Mouse (Mus musculus) layer of hippocampus, adult 2 months (tissue): ENCODE measurements at regions not wholly inside any gene's neighbourhood (a gene's known extent, or its start where the extent isn't known, plus 50 kb on each side); places are given as distances from the start of the nearest gene placed in this dataset.

ENCODE experiments used
- DNase-seq, 2 experiments: peaks; one replicate each; pipeline ENCODE4 v3.0.0; 2022; ENCODE audit warnings: low spot score in 2 of 2
- H3K27ac ChIP-seq: fragments of 200-600 bp; 2 replicates; pipeline ENCODE4 v1.8.1; 2022
- H3K4me3 ChIP-seq: fragments of 200-600 bp; 2 replicates; pipeline ENCODE4 v1.8.1; 2022; ENCODE audit warnings: mild to moderate bottlenecking
- CTCF ChIP-seq: fragments of 200-600 bp; conservative IDR thresholded peaks from 2 replicates; pipeline ENCODE4 v1.8.1; 2022; ENCODE audit warnings: antibody characterized with exemption, mild to moderate bottlenecking, moderate library complexity

DNA sequence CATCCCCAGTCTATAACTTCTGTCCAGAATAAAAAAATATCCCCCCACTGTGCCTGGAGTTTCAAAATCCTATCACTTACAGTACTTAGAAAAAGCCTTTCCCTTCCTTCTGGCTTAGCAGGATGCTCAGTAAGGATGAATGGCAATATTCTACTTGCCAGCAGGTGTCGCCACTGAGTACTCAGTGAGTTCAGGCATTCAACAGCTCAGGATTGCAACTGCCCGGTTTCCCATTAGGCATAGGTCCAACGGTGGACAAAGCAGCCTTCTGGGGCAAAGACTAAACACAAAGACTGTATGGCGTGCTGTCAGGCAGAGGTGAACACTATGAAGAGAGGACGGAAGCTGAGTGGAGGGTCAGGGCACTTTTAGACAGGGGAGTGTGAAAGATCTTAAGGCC is 224.3 kb upstream of the 4930535I16Rik start:
- H3K27ac ChIP-seq, result no peak overlapping the region
- peak; percentile 98 for TF ChIP-seq CTCF
- DNase-seq, result peak; percentile 84 to 93
- H3K4me3 ChIP-seq, result no peak overlapping the region

DNA sequence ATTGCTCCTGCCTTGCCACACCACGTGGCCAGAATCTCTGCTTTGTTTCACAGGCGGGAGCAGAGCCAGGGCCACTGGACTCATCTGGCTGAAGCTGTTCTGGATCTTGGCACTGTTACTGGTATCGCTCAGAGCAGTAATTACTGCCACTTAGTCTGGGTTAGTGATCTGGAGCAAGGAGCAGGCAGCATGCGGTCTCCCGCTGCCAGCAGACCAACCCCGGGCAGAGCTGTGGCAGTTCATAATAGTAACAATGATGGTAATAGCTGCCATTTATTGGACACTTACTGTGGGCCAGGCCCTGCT is 217.3 kb upstream of the 4930535I16Rik start:
- no peak for TF ChIP-seq CTCF
- H3K27ac ChIP-seq, result no peak overlapping the region
- no peak overlapping the region for H3K4me3 ChIP-seq
- peak; percentile 43 to 47 for DNase-seq

DNA sequence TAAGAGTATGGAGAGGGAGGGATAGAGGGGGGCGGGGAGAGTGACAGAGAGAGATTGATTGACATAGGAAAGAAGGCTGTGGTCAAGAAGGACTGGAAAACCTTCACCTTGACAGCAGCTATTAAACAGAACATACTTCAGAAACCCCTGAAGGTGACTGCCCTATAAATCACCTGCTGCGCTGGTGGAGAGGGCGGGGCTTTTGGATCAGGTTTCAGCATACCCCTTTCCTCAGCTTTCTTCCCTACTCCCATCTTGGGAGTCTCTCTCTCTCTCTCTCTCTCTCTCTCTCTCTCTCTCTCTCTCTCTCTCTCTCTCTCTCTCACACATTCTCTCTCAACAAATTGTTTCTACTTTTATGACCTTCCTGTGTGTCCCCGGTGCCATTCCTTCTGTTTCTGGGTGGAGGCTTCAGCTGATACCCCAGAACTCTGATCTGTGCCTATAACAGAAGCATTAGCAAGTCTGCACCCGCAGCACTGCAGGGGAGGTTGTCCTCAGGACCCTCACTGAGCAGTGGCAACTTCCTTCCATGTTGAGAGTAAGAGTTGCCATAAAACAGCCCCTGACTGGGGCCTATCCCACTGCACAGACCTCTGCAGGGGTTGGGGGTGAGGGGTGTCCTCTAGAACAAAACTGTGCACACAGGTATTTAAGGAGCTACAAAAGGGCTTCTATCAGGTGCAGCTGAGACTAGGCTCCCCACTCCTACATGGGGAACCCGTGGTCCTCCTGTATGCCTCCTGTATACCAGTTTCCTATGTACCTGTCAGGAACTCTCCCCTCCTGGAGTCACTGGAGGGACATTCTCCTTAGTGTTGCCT is 216.7 kb upstream of the 4930535I16Rik start:
- DNase-seq, result no peak
- no peak for TF ChIP-seq CTCF
- Histone ChIP-seq H3K4me3 (no peak overlapping the region), H3K27ac (no peak overlapping the region)

DNA sequence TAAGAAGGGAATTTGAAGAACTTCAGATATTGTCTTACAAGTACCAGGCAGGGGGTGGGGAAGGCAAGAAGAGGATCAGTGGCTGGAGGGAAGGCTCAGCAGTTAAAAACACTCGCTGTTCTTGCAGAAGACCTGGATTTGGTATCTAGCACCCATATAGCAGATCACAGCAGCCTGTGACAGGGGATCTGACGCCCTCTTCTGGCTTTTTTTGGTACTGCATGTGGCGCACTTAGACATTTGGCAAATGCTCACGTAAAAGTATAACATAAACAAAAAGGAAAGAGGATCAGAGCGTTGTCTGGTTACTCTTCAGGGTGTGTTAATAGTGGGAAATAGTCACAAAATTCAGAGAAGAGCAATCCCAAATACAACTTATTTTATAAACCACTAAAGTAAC is 213.1 kb upstream of the 4930535I16Rik start:
- Histone ChIP-seq H3K27ac (no peak overlapping the region), H3K4me3 (no peak overlapping the region)
- no peak for DNase-seq
- TF ChIP-seq CTCF, result peak; percentile 67

DNA sequence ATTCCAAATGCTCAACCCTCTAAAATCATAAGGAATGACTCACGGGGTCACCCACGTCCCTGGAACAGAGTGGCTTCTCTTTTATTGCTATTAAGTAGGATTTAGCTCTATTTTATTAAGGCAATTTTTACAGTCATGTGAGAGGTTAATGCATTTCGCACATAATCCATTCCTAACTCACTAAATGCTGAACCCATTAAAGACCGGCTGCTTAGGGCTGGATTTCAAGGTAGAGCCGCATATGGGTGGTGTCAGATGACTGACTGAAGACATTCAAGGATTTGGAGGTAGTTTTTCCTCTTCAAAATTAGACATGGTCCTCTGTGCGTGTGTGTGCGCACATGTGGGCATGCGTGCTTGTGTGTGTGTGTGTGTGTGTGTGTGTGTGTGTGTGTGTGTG is 208.4 kb upstream of the 4930535I16Rik start:
- Histone ChIP-seq H3K27ac (no peak overlapping the region), H3K4me3 (no peak overlapping the region)
- TF ChIP-seq CTCF, result no peak
- DNase-seq, result no peak

DNA sequence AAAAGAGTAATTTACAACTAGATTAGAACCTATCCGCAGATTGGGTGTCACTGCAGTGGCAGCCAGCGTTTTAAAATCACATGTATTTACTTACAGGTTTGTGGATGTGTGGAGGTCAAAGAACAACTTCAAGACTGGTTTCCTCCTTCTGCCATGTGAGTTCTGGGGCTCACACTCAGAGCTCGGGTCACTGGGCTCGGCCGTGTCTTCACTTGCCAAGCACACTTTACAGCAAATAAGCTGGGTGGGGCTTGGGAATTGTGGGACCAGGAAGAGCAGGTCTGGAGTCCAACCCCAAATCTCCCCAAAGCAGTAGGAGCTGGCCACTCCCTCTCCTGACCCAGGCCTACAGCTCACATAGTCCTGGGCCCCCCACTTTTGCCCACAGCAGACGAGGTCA is 202.5 kb upstream of the 4930535I16Rik start:
- no peak for TF ChIP-seq CTCF

DNA sequence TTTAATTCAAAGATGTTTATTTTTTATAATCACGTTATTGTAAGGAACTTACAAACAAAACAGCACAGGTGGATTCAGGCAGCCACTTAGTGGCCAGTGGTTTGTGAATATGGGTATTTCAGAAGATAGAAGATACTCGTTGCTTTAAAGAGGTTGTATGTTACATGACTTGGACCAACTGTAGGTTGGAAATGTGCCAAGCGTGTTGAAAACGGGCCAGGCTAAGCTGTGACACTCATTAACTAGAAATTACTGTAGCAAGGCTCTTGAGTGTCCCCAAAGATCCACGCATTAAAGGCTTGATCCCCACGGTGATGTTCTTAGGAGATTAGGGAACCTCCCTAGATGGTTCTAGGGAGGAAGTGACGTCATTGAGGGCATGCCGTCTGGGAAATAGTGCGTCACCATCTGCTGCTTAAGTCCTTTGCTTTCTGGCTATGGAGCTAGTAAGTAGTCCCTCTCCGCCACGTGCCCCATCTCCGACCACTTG is 196.1 kb upstream of the 4930535I16Rik start:
- no peak for DNase-seq
- H3K27ac ChIP-seq, result no peak overlapping the region
- no peak overlapping the region for H3K4me3 ChIP-seq
- no peak for TF ChIP-seq CTCF

More for the DNA sequence above, 202.5 kb upstream of the 4930535I16Rik start:
- Histone ChIP-seq H3K27ac (no peak overlapping the region), H3K4me3 (no peak overlapping the region)
- DNase-seq, result no peak

DNA sequence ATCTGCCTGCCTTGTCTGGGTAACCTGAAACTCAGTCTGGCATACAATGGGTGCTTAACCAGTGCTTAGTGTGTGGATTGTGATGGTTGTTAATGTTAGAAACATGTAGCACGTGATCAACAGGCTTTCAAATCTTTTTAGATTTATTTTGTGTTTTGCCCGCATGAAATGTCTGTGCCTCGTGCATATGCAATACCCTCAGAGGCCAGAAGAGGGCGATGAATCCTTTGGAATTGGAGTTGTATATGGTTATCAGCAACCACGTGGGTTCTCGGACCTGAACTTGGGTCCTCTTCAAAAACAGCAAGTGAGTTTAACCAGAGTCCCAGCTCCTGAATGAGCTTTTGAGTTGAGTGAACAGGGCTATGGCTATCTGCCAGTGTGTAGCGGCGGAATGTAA is 192.9 kb upstream of the 4930535I16Rik start:
- no peak for DNase-seq

DNA sequence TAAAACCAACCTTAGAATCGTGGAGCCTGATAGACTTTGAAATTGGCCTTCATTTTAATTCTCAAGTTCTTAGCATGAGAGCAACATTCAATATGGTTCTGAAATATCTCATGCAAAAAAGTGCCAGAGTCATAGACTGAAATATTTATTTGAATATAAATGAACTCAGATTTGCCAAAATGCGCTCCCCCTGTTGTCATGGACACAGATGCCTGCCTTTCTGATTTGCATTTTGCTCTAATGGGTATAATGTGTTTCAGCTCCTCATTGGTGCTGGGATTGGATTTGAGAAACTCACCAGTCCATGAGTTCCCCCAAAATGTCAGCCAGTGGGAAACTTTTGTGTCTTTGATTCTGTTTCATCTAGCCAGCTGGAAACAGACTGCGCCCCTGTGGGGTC is 191.5 kb upstream of the 4930535I16Rik start:
- Histone ChIP-seq H3K27ac (peak overlapping the region; percentile 72), H3K4me3 (no peak overlapping the region)
- DNase-seq, result peak; percentile 33 to 68
- no peak for TF ChIP-seq CTCF

More for the DNA sequence above, 192.9 kb upstream of the 4930535I16Rik start:
- TF ChIP-seq CTCF, result peak; percentile 68
- H3K27ac ChIP-seq, result no peak overlapping the region
- no peak overlapping the region for H3K4me3 ChIP-seq

DNA sequence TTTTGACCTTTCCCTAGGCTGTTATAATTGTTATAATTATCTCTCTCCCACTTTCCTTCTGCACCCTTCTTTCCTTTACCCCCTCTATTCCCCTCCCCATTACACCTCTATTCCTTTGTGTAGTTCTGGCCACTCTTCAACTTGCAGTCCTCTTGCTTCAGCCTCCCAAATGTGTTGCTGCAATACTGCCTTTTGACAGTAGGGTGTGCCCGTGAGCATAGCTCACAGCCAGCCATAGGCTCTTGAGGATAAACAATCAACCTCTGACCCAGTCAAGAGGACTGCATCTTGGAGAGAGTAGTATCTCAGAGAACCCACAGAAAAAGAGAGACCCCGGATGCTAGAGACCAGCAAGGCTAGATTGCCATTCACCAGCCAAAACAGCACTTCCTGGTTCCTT is 184.9 kb upstream of the 4930535I16Rik start:
- peak; percentile 75 for TF ChIP-seq CTCF
- Histone ChIP-seq H3K27ac (no peak overlapping the region), H3K4me3 (no peak overlapping the region)
- no peak for DNase-seq

DNA sequence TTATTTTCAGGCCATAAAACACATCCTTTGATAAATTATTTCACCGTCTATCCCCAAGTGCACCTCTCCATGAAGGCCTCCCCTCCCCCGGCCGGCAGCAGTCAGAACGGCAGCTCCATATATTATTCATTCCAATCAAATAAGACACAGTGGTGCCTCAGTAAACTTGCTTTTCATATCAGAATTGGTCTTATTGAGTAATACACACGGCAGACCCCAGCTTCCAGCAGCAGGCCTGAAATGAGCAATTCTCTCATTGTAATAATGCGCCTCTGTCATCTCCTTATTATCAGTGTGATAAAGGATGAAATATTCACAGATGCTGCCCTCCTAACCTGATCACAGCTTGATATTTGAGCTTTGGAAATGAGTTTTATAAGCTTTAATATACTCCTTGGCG is 169.0 kb upstream of the 4930535I16Rik start:
- no peak for DNase-seq
- no peak for TF ChIP-seq CTCF
- Histone ChIP-seq H3K27ac (no peak overlapping the region), H3K4me3 (no peak overlapping the region)

DNA sequence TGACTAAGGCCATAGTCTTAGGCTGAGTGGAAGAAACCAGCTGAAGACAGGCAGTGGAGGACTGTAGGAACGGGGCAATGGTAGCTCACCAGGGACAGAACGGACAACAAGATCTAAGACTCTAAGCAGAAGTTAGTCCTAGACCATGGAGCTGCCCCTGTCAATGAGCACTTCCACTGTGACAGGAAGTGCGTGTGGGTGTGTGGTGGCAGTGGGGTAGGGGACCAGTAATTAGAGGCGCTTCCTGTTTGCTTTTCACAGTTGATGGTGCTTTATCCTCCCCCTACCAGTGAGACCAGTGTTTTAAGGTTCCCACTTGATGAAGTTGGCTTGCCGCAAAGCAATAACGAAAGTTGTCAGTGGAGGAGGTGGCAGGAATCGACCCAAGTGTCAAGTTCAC is 168.4 kb upstream of the 4930535I16Rik start:
- no peak overlapping the region for H3K27ac ChIP-seq
- no peak for DNase-seq
- H3K4me3 ChIP-seq, result no peak overlapping the region
- no peak for TF ChIP-seq CTCF

DNA sequence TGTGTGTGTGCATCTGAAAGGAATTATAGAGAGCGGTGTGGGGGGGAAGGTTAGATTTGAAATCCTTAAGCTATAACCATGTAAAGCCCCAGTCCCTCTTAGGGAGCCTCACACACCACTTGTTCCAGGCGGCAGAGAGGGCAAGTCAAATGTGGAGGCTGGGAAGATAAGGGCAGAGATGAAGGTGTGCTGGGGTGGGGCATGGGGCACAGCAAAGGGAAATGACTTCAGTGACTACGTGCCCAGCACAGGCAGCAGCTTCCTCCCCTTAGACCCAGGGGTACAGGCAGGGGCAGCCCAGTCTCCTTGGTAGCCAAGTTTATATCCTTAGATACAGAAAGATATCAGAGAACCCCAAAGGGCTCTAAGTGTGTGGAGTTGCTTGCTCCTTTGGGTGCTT is 161.8 kb upstream of the 4930535I16Rik start:
- no peak for DNase-seq
- no peak for TF ChIP-seq CTCF
- H3K4me3 ChIP-seq, result no peak overlapping the region
- H3K27ac ChIP-seq, result no peak overlapping the region

DNA sequence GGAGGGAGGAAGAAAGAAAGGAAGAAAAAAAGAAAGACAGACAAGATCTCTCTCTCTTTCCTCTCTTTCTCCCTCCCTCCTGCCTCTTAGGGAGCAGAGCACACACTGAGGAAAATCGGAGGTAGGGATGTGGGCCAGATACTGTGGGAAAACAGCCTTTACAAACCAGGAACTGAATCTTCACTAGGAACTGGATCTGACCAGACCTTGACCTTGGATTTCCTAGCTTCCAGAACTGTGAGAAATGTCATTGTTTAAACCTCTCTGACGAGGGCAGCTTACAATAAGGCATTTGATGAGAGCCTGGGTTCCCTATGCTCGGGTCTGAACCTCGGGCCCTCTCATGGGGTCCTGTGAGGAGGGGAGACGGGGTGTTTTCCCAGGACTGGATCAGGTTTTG is 157.7 kb upstream of the 4930535I16Rik start:
- Histone ChIP-seq H3K27ac (no peak overlapping the region), H3K4me3 (no peak overlapping the region)
- no peak for DNase-seq
- no peak for TF ChIP-seq CTCF

DNA sequence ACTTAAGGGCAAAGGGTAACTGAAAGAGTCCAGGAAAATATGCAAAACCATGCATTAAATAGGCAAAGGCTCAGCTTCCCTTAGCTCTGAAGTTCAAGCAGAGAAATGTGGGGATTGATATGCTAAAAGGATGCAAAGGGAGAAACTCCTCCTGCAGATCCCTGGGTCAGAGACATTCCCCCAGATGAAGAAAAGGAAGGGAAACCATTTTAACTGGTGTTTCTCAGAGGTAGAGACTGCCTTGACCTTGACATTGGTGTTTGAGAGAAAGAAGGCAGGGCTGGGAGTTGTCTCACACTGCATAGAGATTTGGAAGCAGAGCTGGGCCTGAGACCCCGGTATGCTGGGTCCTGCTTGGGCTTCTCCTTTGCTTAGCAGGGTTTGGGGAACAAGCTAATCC is 155.8 kb upstream of the 4930535I16Rik start:
- no peak for DNase-seq
- TF ChIP-seq CTCF, result no peak
- Histone ChIP-seq H3K4me3 (no peak overlapping the region), H3K27ac (no peak overlapping the region)
